Mouse (Mus musculus) embryo, embryonic 10.5 days (tissue): ENCODE measurements around the gene Tardbp.
A peak's percentile ranks its signal among the peaks of the same experiment; 100 is the strongest.

Source experiments
- DNase-seq: peaks from one replicate; pipeline ENCODE4 v3.0.0-alpha.2; 2015; ENCODE audit warnings: low spot score

Tardbp gene

GRCm38 (mm10) chr4:148638302-148638701, 11.5 kb upstream of the Tardbp start:
- no peak for DNase-seq

- no peak for DNase-seq
These were observed 8.5 kb upstream of the Tardbp start for GRCm38 (mm10) chr4:148635309-148635708.

GRCm38 (mm10) chr4:148633395-148634061, 6.7 kb upstream of the Tardbp start:
- DNase-seq = no peak

- no peak for DNase-seq
These were observed 5.3 kb upstream of the Tardbp start for GRCm38 (mm10) chr4:148632013-148632692.

GRCm38 (mm10) chr4:148627246-148627645, 427 bp upstream of the Tardbp start:
- DNase-seq = no peak

- peak; percentile 71 for DNase-seq
These were observed 830 bp downstream of the Tardbp start for GRCm38 (mm10) chr4:148625756-148626622.

- DNase-seq = no peak
These were observed 1.8 kb downstream of the Tardbp start for GRCm38 (mm10) chr4:148625010-148625409.

GRCm38 (mm10) chr4:148623609-148624008, 3.2 kb downstream of the Tardbp start:
- no peak for DNase-seq

- DNase-seq = no peak
These were observed 4.3 kb downstream of the Tardbp start for GRCm38 (mm10) chr4:148622485-148622884.

- no peak for DNase-seq
These were observed 6.1 kb downstream of the Tardbp start for GRCm38 (mm10) chr4:148620718-148621117.

- DNase-seq = no peak
These were observed 7.0 kb downstream of the Tardbp start for GRCm38 (mm10) chr4:148619805-148620204.

GRCm38 (mm10) chr4:148613738-148614137, 13.1 kb downstream of the Tardbp start:
- DNase-seq = no peak

GRCm38 (mm10) chr4:148612557-148612956, 14.3 kb downstream of the Tardbp start:
- DNase-seq = no peak

GRCm38 (mm10) chr4:148610631-148611364, 16.0 kb downstream of the Tardbp start:
- no peak for DNase-seq

GRCm38 (mm10) chr4:148609805-148610204, 17.0 kb downstream of the Tardbp start:
- no peak for DNase-seq

- peak; percentile 67 for DNase-seq
These were observed 19.1 kb downstream of the Tardbp start for GRCm38 (mm10) chr4:148607758-148608157.

- peak; percentile 80 for DNase-seq
These were observed 22.2 kb downstream of the Tardbp start for GRCm38 (mm10) chr4:148604541-148605165.

GRCm38 (mm10) chr4:148604141-148604540, 22.7 kb downstream of the Tardbp start:
- no peak for DNase-seq

GRCm38 (mm10) chr4:148603376-148604139, 23.3 kb downstream of the Tardbp start:
- DNase-seq = no peak

GRCm38 (mm10) chr4:148602357-148603120, 24.3 kb downstream of the Tardbp start, which contains the start of gene Masp2:
Gene Masp2 (plus strand): TSS chr4:148602554.
- no peak for DNase-seq
